Mouse (Mus musculus) small intestine, adult 2 months (tissue): ENCODE data around the gene Cadps. TPM values are rescaled to one million over a fixed set of nuclear protein-coding genes. Genes with fewer than 3 reads are reported as not detected.

Experiments used
- H3K27ac ChIP-seq: fragments of 200-500 bp; 2 replicates; pipeline ENCODE4 v1.5.1; 2012; ENCODE audit warnings: low read depth, low read length, control low read depth, inconsistent platforms; ENCODE audit not compliant: insufficient read depth
- H3K27me3 ChIP-seq: fragments of 200-500 bp; 2 replicates; pipeline ENCODE4 v1.6.1; 2012; ENCODE audit warnings: mild to moderate bottlenecking, moderate library complexity, low read length, inconsistent platforms; ENCODE audit not compliant: control insufficient read depth, insufficient read depth
- H3K36me3 ChIP-seq: fragments of 200-500 bp; 2 replicates; pipeline ENCODE4 v1.6.1; 2012; ENCODE audit warnings: mild to moderate bottlenecking, low read length, control low read depth, inconsistent platforms; ENCODE audit not compliant: control insufficient read depth, insufficient read depth
- H3K4me1 ChIP-seq: fragments of 200-500 bp; 2 replicates; pipeline ENCODE4 v1.6.1; 2012; ENCODE audit warnings: low read length, inconsistent platforms, mixed read lengths; ENCODE audit not compliant: control insufficient read depth, insufficient read depth, insufficient read length
- H3K4me3 ChIP-seq: fragments of 200-500 bp; 2 replicates; pipeline ENCODE4 v1.5.1; 2012; ENCODE audit warnings: low read depth, mild to moderate bottlenecking, control low read depth, inconsistent platforms, low read length, moderate library complexity
- CTCF ChIP-seq: fragments of 200-500 bp; IDR thresholded peaks from 2 replicates; pipeline ENCODE4 v1.5.1; 2012; ENCODE audit warnings: low read depth, mild to moderate bottlenecking, control low read depth, inconsistent platforms, low read length, moderate library complexity, mixed read lengths; ENCODE audit not compliant: insufficient replicate concordance, insufficient read length; ENCODE audit errors: extremely low read depth
- POLR2A ChIP-seq: fragments of 200-500 bp; IDR thresholded peaks from 2 replicates; pipeline ENCODE4 v1.6.1; 2012; ENCODE audit warnings: low read depth, mild to moderate bottlenecking, control low read depth, inconsistent platforms, low read length, moderate library complexity
- WGBS: fragments of 180-500 bp; shearing (Covaris S2); methylation state at CpG from one replicate; pipeline ENCODE4 v1.1.7; 2018; 5-methylcytosine and 5-hydroxymethylcytosine counted together
- polyA plus RNA-seq: library from polyadenylated mRNA; depleted of rRNA; stranded (reverse); fragments of >200 nt; gene quantifications from 2 replicates; pipeline ENCODE4 v1.2.3, GENCODE M21; 2012

The Cadps gene
- polyA plus RNA-seq, 1 experiment = 0.41 TPM

DNA sequence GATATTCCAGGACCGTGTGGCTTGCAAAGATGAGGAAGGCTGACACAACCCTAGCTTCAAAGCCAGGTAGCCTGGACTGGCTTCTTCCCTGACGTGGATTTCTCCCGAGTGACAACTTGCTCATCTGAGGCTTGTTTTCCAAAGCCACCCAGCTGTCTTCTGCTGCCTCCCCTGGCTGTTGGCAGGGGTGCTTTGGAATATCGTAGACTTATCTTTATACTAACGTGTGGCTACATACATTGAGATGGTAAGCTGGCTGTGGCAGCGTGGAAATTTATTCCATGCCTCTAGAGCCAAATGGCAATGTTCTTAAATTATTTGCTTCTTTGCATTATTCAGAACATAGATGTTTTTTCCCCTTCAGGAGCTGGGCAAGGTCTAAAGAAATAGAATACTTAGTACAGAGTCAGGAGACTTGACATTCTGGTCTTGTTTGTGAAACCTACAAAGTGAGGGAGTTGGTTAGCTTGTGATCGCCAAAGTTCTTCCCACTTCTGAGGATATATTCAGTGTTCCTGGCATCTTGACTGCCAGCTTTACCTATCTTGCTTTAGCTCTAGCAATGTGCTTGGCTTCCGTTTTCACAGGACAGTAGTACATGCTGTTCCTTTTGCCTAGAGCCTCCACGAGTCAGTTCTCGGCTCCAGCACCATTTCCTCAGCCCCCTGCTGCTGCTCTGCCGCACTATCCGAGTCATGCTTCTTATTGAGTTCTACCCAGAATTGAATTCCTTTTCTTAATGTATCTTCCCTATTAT is 318.5 kb downstream of the Cadps start:
- 79% methylated on average over 12 of the region's 12 CpGs for WGBS
- TF ChIP-seq POLR2A (no peak), CTCF (no peak)

DNA sequence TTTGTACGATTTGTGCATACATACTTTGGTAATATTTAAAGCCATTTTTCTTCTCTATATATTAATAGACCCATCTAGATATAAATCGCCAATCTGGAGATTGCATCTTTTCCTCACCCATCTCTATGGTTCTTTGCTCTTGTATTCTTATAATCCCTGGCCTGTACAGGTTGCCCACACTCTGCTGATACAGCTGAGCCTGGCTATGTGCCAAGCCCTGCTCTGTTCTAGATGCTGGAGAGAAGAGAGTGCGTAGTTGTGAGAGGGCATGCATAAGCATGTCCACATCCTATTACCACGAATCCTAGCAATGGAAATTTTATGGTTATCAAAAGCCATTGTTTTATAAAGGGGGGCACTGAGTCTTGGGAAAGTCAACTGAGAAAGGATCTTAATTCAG is 360.7 kb downstream of the Cadps start:
- TF ChIP-seq CTCF (no peak), POLR2A (no peak)
- Histone ChIP-seq H3K4me1 (no peaks in the 10 kb centered on the region), H3K4me3 (no peak overlapping the region), H3K36me3 (no peaks in the 10 kb centered on the region), H3K27ac (no peak overlapping the region), H3K27me3 (no peaks in the 10 kb centered on the region)
- 80% methylated on average over 4 of the region's 4 CpGs for WGBS

More for the DNA sequence above, 318.5 kb downstream of the Cadps start:
- Histone ChIP-seq H3K27me3 (no peaks in the 10 kb centered on the region), H3K36me3 (no peaks in the 10 kb centered on the region), H3K4me3 (no peak overlapping the region), H3K4me1 (no peaks in the 10 kb centered on the region), H3K27ac (no peak overlapping the region)

DNA sequence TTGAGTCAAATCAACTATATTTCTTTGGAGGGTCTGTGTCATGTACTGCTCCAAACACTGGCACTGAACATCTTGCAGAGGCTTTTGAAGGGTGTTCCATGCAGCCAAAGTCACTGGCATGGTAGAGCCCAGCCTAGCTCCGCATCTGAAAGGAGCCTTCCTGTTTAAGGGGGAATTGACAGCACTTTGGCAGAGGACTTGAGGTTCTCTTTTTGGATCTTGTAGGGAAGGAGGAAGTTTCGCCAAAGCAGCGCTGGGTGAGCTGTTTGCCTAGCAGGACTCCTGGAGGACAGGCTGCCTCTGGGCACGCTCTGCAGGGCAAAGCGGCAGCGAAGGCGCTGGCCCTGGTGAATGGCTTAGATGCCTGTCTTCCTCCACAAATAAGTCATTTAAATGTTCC is 363.2 kb downstream of the Cadps start:
- no peak for TF ChIP-seq POLR2A
- no peak for TF ChIP-seq CTCF
- H3K36me3 ChIP-seq = no peaks in the 10 kb centered on the region
- H3K27ac ChIP-seq = no peak overlapping the region
- no peaks in the 10 kb centered on the region for H3K27me3 ChIP-seq
- WGBS = 56% methylated on average over 7 of the region's 7 CpGs
- no peak overlapping the region for H3K4me3 ChIP-seq
- H3K4me1 ChIP-seq = no peaks in the 10 kb centered on the region

DNA sequence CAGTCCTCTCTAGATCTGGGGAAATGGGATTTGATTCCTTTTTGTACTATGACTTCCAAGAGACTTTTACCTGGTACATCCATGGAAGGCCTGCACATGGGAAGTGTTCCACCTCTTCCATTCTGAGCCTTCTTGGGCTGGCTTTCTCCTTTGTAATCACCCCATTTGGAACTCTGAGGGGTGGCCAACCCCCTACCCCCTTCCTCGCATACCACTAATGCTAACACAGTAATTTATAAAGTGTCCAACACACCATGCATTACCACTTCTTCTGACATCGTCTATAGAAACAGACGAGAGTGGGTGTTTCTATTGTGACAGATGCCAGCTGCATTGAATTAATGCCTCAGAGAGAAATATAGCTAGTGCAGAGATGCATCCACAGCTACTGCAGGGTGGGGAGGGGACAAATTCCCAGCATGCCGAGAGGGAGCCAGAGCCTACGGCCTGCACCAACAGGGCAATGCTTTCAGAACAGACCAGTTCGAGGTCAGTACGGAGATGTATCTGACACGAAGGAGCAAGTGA is 367.8 kb downstream of the Cadps start:
- Histone ChIP-seq H3K4me1 (no peaks in the 10 kb centered on the region), H3K27ac (no peak overlapping the region)
- TF ChIP-seq CTCF (no peak), POLR2A (no peak)

DNA sequence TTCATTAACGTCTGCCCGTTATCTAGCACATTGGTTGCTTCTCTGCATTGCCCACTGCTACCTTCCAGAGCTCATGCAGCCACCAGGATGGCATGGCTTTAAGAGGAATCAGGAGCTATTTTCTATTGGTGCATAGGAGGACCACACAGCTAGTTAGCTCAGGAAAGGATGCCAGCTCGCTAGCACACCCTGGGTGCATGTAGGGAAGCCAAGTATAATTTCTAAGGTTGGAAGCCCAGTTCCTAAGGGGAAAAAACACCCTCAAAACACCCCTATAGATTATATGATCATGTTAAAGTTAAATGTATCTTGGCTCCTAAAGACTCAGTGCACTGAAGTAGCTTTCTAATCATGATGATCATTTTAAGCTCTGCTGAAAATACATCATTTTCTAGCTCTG is 372.1 kb downstream of the Cadps start:
- Histone ChIP-seq H3K27me3 (no peaks in the 10 kb centered on the region), H3K27ac (no peak overlapping the region), H3K4me1 (no peaks in the 10 kb centered on the region), H3K36me3 (no peaks in the 10 kb centered on the region), H3K4me3 (no peak overlapping the region)
- TF ChIP-seq CTCF (no peak), POLR2A (no peak)
- 57% methylated on average over 3 of the region's 3 CpGs for WGBS

More for the DNA sequence above, 367.8 kb downstream of the Cadps start:
- Histone ChIP-seq H3K36me3 (no peaks in the 10 kb centered on the region), H3K27me3 (no peaks in the 10 kb centered on the region), H3K4me3 (no peak overlapping the region)
- WGBS = 87% methylated on average over 8 of the region's 8 CpGs

DNA sequence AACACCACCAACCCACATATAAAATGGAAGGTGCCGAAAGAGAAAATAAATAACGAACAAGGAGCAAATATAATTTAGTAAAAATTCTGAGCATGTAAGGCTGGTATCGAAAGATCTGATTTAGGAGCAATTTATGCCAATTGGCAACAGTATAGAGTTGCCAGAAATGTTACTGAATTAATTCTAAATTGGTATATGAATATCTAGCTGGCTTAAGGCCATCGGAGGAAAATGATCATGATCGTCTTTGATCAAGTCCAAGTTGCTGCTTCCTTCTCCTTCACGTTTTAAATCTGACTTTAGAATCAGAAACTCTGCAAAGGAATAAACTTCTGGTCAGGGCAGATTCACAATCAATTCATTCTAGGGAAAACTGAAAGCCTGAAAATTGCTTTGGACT is 374.0 kb downstream of the Cadps start:
- Histone ChIP-seq H3K27me3 (no peaks in the 10 kb centered on the region), H3K27ac (no peak overlapping the region), H3K4me3 (no peak overlapping the region), H3K4me1 (no peaks in the 10 kb centered on the region), H3K36me3 (no peaks in the 10 kb centered on the region)
- 89% methylated on average over 6 of the region's 6 CpGs for WGBS
- TF ChIP-seq CTCF = no peak
- TF ChIP-seq POLR2A = no peak

DNA sequence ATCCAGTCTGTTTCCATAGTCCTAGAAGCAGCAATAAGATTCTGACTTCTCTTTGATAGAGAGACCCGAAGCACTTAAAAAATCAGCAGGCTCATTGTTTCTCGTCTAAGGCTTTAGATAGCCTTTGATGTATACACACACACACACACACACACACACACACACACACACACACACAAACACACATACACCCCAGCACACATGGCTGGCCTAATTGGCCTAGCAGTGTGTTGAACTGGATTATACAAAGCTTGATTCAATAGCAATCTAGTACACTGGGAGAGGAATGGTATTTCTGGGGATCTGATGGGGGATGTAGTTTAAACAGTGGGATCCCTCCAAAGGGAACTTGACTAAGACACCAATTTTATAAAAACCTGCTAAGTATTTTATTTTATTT is 381.9 kb downstream of the Cadps start:
- H3K4me3 ChIP-seq = no peak overlapping the region
- no peaks in the 10 kb centered on the region for H3K36me3 ChIP-seq
- H3K27ac ChIP-seq = no peak overlapping the region
- WGBS = 66% methylated on average over 2 of the region's 2 CpGs
- H3K4me1 ChIP-seq = no peaks in the 10 kb centered on the region
- H3K27me3 ChIP-seq = no peaks in the 10 kb centered on the region
- TF ChIP-seq POLR2A = no peak
- no peak for TF ChIP-seq CTCF
